Mouse (Mus musculus) lung, postnatal 10 days (tissue): ENCODE results near the gene Mogs.

Experiments used
- DNase-seq: peaks from one replicate; pipeline ENCODE4 v3.0.0; 2021

Mogs gene

GRCm38 (mm10) chr6:83155552-83156238 lies 40.4 kb downstream of the Mogs start:
- DNase-seq: peak; percentile 33

DNA sequence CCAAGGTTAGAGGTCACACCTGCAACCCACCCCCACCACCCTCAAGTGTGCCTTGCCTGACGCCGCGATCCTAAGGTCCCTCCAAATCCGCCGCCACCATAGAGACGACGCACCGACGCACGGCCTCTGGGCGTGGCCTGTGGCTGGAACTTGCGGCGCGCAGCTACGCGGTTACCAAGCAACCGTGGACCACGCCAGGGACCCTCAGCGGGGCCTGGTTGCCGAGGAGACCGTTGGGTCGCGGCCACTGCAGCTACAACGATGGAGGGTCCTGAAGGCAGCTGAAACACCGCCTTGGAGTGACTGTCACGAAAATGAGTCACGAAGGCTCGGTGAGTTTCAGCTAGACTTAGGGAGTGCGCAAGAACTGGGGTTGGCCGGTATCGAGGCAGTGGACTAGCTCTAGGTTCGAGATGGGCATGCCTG lies 41.0 kb downstream of the Mogs start, which contains the start of the genes Wdr54 and 1700003E16Rik:
Wdr54 (minus strand) TSS at position 139 of the 426 bp plus-strand sequence.
1700003E16Rik (plus strand) TSS at position 146 of the 426 bp plus-strand sequence.
- peak; percentile 70 for DNase-seq

DNA sequence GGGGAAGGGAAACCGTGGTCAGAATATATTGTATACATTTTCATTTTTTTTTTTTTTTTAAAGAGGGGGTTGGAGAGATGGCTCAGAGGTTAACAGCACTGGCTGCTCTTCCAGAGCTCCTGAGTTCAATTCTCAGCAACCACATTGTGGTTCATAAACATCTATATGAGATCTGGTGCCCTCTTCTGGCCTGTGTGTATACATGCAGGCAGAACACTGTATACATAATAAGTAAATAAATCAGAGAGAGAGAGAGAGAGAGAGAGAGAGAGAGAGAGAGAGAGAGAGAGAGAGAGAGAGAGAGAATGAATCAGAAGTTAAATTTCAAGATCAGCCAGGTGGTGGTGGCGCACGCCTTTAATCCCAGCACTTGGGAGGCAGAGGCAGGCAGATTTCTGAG lies 44.2 kb downstream of the Mogs start:
- peak; percentile 69 for DNase-seq

DNA sequence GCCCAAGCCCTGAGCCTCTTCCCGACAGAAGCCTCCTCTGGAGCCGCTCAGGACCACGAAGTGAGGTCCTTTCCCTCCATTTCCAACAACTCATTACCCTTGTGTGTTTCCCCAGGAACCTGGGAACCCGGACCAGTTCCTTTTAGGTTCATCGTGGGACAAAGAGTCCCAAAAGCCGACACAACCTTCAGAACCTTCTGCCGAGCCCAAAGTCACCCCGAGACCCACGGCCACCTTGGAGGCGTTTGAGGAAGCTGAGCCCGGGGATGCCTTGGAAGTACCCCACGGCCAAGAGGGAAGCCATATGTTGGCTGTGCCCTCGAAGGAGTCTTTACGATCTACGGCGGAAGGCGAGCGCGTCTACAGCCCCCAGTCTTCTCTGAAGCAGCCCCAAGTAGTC lies 46.1 kb downstream of the Mogs start:
- DNase-seq: no peak

GRCm38 (mm10) chr6:83161921-83162641 lies 46.8 kb downstream of the Mogs start:
- peak; percentile 66 for DNase-seq

DNA sequence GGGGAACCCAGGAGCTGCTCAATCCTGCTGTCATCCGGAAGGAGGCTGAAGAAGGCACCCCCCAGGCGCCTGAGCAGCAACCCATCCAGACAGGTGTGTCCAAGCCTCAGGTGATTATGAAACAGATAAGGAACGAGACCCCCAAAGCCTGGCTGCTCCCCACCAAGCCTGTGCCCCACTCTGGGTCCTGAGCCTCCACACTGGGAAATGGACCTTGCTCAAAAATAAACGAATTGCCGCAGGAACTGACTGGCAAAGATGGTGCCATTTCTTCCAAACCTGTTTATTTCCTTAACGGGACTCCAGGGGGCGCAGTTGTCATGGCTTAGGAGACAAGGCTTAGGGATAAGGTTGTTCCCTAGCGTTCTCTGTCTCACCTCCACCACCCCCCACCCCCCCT lies 47.4 kb downstream of the Mogs start:
- DNase-seq: peak; percentile 75

DNA sequence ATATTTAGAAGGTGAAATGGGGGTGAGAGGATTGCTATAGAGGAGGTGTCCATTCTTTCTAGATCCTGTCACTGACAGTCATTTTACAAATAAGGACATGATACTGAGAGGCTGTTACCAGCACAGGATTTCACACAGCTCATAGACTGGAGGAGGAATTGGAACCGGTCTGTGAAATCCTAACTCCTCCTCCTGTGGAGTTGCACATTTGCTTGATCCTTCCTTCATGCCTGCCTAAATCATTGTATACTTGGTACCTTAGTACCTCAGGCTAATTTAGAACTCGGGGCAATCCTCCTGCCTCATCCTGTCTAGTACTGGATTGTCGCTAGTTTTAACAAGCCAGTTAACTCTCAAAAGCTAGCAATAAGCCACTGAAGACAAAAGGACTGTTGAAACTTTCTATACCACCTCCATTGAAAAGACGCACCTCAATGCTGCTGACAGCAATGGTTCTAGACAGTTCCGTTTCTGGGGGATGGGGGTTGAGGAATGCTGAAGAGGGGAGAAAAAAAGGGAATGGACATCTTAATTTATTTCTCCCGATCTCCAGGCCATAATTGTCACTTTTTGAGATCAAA lies 49.8 kb downstream of the Mogs start:
- DNase-seq: no peak

DNA sequence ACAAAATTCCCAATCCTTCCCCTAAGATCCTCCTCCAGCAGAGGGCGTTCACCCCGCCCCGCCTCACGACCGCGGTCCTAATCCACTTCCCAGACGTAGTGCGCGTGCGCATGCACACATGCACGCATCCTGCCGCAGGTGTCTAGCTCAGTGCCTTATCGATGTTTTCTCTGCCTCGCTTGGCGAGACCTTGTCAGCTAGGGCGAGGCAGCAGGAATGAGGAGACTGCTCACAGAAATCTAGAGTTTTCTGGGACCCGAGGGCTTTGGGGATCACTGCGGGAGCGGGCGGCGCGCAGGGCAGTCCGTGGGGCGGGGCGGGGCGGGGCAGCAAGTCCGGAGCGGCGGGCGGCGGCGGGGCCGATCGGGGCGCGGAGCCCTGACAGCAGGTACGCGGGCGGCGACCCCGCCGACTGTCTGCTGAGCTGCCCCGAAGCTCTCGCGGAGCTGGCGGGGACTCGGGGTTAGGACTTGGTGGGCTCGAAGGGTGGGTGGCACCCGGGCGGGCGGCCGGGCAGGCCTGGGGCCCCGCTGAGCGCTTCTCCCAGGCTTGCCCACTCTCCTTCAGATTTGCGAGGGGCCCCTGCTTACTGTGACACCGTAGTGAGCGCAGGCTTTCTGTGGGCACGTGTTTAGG lies 50.4 kb downstream of the Mogs start, which contains the start of gene Dctn1:
Dctn1 (plus strand) TSS at position 314 of the 636 bp plus-strand sequence.
- DNase-seq: peak; percentile 97

GRCm38 (mm10) chr6:83166243-83166630 lies 50.9 kb downstream of the Mogs start:
- no peak for DNase-seq
